Mouse (Mus musculus) embryonic facial prominence, embryonic 10.5 days (tissue): ENCODE measurements around the gene Rpl6. TPM values are rescaled to one million over a fixed set of nuclear protein-coding genes. Genes with fewer than 3 reads are reported as not detected.

ENCODE experiments used
- DNase-seq: peaks from one replicate; pipeline ENCODE4 v3.0.0-alpha.2; 2017; ENCODE audit warnings: low spot score
- H3K27ac ChIP-seq: fragments of 300-500 bp; sonication (generic); replicated peaks from 2 replicates; pipeline ENCODE4 v1.5.1; 2016; ENCODE audit warnings: mild to moderate bottlenecking
- H3K27me3 ChIP-seq: fragments of 300-500 bp; sonication (generic); replicated peaks from 2 replicates; pipeline ENCODE4 v1.6.1; 2016; ENCODE audit warnings: low read depth, mild to moderate bottlenecking; ENCODE audit not compliant: poor library complexity, severe bottlenecking
- H3K36me3 ChIP-seq: fragments of 300-500 bp; sonication (generic); replicated peaks from 2 replicates; pipeline ENCODE4 v1.6.1; 2016; ENCODE audit warnings: mild to moderate bottlenecking, moderate library complexity
- H3K4me1 ChIP-seq: fragments of 300-500 bp; sonication (generic); 2 replicates; pipeline ENCODE4 v1.6.1; 2016
- H3K4me3 ChIP-seq: fragments of 300-500 bp; sonication (generic); 2 replicates; pipeline ENCODE4 v1.5.1; 2016; ENCODE audit warnings: mild to moderate bottlenecking, moderate library complexity
- H3K9me3 ChIP-seq: fragments of 300-500 bp; sonication (generic); 2 replicates; pipeline ENCODE4 v1.6.1; 2016; ENCODE audit warnings: mild to moderate bottlenecking
- WGBS: fragments of 180-500 bp; shearing (Covaris S2); methylation state at CpG from one replicate; pipeline ENCODE4 v1.1.7; 2016; 5-methylcytosine and 5-hydroxymethylcytosine counted together
- polyA plus RNA-seq: library from polyadenylated mRNA; unstranded; fragments of >200 nt; fragmentation: Nextera tagmentation; extraction: Ambion mirVana; gene quantifications from 2 replicates; pipeline ENCODE4 v1.2.1, GENCODE M21; 2016

The Rpl6 gene
- polyA plus RNA-seq, 1 experiment from 2014 or later: 696 TPM

GRCm38 (mm10) chr5:121184375-121184774 is 19.9 kb upstream of the Rpl6 start:
- Histone ChIP-seq H3K4me3 (no peak overlapping the region), H3K27me3 (no peaks in the 10 kb centered on the region), H3K9me3 (no peaks in the 10 kb centered on the region), H3K36me3 (peaks cover 7% of the 10 kb centered on the region; the same call in 1 of the 2 replicates), H3K27ac (no peak overlapping the region), H3K4me1 (peaks cover 64% of the 10 kb centered on the region)
- WGBS: 82% methylated on average over 2 of the region's 2 CpGs
- DNase-seq: no peak

- peaks cover 64% of the 10 kb centered on the region for H3K4me1 ChIP-seq
- H3K9me3 ChIP-seq: no peaks in the 10 kb centered on the region
- H3K27ac ChIP-seq: no peak overlapping the region
- peaks cover 7% of the 10 kb centered on the region; the same call in 1 of the 2 replicates for H3K36me3 ChIP-seq
- WGBS: 67% methylated on average over 11 of the region's 11 CpGs
- no peaks in the 10 kb centered on the region for H3K27me3 ChIP-seq
- DNase-seq: no peak
- no peak overlapping the region for H3K4me3 ChIP-seq
Observed at GRCm38 (mm10) chr5:121184945-121185551, 19.2 kb upstream of the Rpl6 start.

GRCm38 (mm10) chr5:121187580-121188001 is 16.7 kb upstream of the Rpl6 start:
- H3K36me3 ChIP-seq: peaks cover 4% of the 10 kb centered on the region; the same call in 1 of the 2 replicates
- H3K4me1 ChIP-seq: peaks cover 65% of the 10 kb centered on the region
- no peak for DNase-seq
- H3K4me3 ChIP-seq: no peak overlapping the region
- H3K9me3 ChIP-seq: no peaks in the 10 kb centered on the region
- no peak overlapping the region for H3K27ac ChIP-seq
- no peaks in the 10 kb centered on the region for H3K27me3 ChIP-seq
- 93% methylated on average over 8 of the region's 8 CpGs for WGBS

DNA sequence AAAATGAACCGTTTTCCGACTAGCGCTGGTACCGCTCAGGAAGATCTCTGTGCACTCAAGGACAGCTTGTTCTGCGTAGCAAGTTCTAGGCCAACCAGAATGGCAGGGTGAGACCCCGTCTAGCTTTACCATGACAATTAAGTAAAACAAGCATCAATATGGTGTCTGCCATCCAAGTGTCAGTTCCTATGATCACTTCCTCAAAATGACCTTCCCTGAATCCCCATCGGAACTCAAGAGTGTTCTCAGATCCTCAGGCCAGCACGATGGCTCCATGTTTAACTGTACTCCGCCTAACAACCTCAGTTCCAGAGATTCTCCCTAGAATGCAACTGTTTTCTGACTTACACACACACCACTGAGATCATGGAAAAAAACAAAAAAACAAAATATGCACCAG is 16.0 kb upstream of the Rpl6 start:
- peaks cover 65% of the 10 kb centered on the region for H3K4me1 ChIP-seq
- peaks cover 4% of the 10 kb centered on the region; the same call in 1 of the 2 replicates for H3K36me3 ChIP-seq
- H3K27me3 ChIP-seq: no peaks in the 10 kb centered on the region
- no peak overlapping the region for H3K4me3 ChIP-seq
- no peaks in the 10 kb centered on the region for H3K9me3 ChIP-seq
- WGBS: 93% methylated on average over 9 of the region's 9 CpGs
- H3K27ac ChIP-seq: no peak overlapping the region
- DNase-seq: no peak

- H3K27ac ChIP-seq: no peak overlapping the region
- WGBS: 85% methylated on average over 9 of the region's 9 CpGs
- no peaks in the 10 kb centered on the region for H3K9me3 ChIP-seq
- peaks cover 4% of the 10 kb centered on the region; the same call in 1 of the 2 replicates for H3K36me3 ChIP-seq
- peaks cover 56% of the 10 kb centered on the region for H3K4me1 ChIP-seq
- no peak for DNase-seq
- H3K4me3 ChIP-seq: 0 out of 2 replicates have a peak overlapping the region, but pooled peaks have one; percentile 26
- no peaks in the 10 kb centered on the region for H3K27me3 ChIP-seq
Observed at GRCm38 (mm10) chr5:121189182-121189581, 15.1 kb upstream of the Rpl6 start.

DNA sequence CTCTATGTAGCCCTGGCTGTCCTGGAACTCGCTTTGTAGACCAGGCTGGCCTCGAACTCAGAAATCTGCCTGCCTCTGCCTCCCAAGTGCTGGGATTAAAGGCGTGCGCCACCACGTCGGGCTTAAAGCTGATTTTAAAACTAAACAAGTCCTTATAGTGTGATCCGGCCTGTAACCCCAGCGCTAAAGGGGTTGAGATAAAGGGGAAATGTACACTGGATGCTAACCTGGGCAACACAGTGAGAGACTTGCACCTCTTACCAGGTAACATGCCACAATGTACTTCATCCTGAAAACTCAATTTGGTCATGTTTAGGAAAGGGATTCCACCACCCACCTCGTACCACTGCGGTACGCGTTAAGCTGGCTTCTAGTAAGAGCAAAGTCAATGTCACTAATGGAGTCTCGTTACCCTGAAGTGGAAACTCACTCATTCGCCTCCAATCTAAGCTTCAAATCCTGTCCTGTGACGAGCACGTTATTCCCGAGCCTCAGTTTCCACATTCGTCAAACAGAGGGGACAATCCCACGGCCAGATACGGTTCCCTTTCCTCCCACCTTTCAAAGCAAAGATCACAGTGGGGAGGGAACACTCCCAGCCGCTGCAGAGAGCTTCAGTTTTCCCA is 14.0 kb upstream of the Rpl6 start:
- WGBS: 32% methylated on average over 21 of the region's 21 CpGs

GRCm38 (mm10) chr5:121190836-121191583 is 13.3 kb upstream of the Rpl6 start, which contains the start of gene Ptpn11:
Ptpn11 (minus strand) TSS chr5:121191397.
- peaks cover 4% of the 10 kb centered on the region; the same call in 1 of the 2 replicates for H3K36me3 ChIP-seq
- under 1% methylated on average over 98 of the region's 98 CpGs for WGBS
- DNase-seq: peak; percentile 92
- peaks cover 38% of the 10 kb centered on the region for H3K4me1 ChIP-seq
- no peaks in the 10 kb centered on the region for H3K27me3 ChIP-seq
- H3K4me3 ChIP-seq: peak within 1 kb of the TSS; percentile 97
- no peaks in the 10 kb centered on the region for H3K9me3 ChIP-seq
- H3K27ac ChIP-seq: peak within 1 kb of the TSS; percentile 96

More for the DNA sequence above, 14.0 kb upstream of the Rpl6 start:
- peak overlapping the region; percentile 96 for H3K27ac ChIP-seq
- H3K36me3 ChIP-seq: peaks cover 4% of the 10 kb centered on the region; the same call in 1 of the 2 replicates
- H3K4me3 ChIP-seq: peak overlapping the region; percentile 97
- H3K9me3 ChIP-seq: no peaks in the 10 kb centered on the region
- DNase-seq: no peak
- H3K4me1 ChIP-seq: peaks cover 45% of the 10 kb centered on the region
- H3K27me3 ChIP-seq: no peaks in the 10 kb centered on the region

DNA sequence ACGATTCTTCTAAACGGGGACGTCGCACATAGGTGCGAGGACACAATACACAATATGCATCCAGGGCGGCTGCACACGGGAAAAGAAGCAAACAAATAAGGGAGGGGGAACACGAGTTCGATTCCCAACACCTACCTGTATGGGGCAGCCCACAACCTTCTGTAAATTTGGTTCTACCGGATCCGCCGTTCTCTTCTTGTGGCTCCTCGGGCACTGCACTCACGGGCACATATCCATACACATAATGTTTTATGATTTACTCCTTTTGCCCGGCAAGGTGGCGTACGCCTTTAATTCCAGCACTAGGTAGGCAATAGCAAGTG is 12.7 kb upstream of the Rpl6 start:
- 9% methylated on average over 17 of the region's 17 CpGs for WGBS
- H3K27me3 ChIP-seq: no peaks in the 10 kb centered on the region
- peaks cover 4% of the 10 kb centered on the region; the same call in 1 of the 2 replicates for H3K36me3 ChIP-seq
- H3K27ac ChIP-seq: peak overlapping the region; percentile 96
- H3K4me1 ChIP-seq: peaks cover 33% of the 10 kb centered on the region
- no peak for DNase-seq
- H3K9me3 ChIP-seq: no peaks in the 10 kb centered on the region
- peak overlapping the region; percentile 97 for H3K4me3 ChIP-seq

- H3K27ac ChIP-seq: no peak overlapping the region
- H3K36me3 ChIP-seq: peaks cover 2% of the 10 kb centered on the region; the same call in 1 of the 2 replicates
- peaks cover 12% of the 10 kb centered on the region for H3K4me1 ChIP-seq
- H3K9me3 ChIP-seq: no peaks in the 10 kb centered on the region
- 48% methylated on average over 1 of the region's 1 CpGs for WGBS
- H3K4me3 ChIP-seq: no peak overlapping the region
- H3K27me3 ChIP-seq: peaks cover 8% of the 10 kb centered on the region; the same call in 1 of the 2 replicates
- no peak for DNase-seq
Observed at GRCm38 (mm10) chr5:121194173-121194572, 10.1 kb upstream of the Rpl6 start.

GRCm38 (mm10) chr5:121196764-121197163 is 7.5 kb upstream of the Rpl6 start:
- DNase-seq: no peak
- WGBS: 59% methylated on average over 5 of the region's 5 CpGs
- Histone ChIP-seq H3K9me3 (no peaks in the 10 kb centered on the region), H3K27ac (no peak overlapping the region), H3K4me3 (no peak overlapping the region), H3K36me3 (no peaks in the 10 kb centered on the region), H3K4me1 (0 out of 2 replicates have a peak, but pooled peaks cover under 1% of the 10 kb centered on the region), H3K27me3 (peaks cover 8% of the 10 kb centered on the region; the same call in 1 of the 2 replicates)

DNA sequence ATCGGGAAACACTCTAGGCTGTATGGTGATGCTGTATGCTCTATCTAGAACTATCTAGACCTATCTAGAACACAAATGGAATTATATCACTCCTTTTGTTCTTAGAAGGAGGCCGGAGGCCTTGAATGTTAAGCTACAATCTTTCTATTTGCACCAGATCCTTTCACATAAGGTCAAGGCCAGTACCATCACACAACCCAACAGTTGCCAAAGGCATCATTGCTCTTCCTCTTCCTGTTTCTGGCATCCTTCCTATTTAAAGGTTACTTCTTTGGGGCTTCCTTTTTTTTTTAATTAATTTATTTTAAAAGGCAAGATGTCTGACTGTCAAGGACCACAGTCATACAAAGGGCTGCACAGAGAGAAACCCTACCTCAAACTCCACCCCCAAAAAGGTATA is 6.9 kb upstream of the Rpl6 start:
- H3K4me3 ChIP-seq: no peak overlapping the region
- no peaks in the 10 kb centered on the region for H3K9me3 ChIP-seq
- DNase-seq: no peak
- H3K27me3 ChIP-seq: peaks cover 8% of the 10 kb centered on the region; the same call in 1 of the 2 replicates
- 91% methylated on average over 2 of the region's 2 CpGs for WGBS
- no peak overlapping the region for H3K27ac ChIP-seq
- no peaks in the 10 kb centered on the region for H3K36me3 ChIP-seq
- H3K4me1 ChIP-seq: no peaks in the 10 kb centered on the region

- peaks cover 8% of the 10 kb centered on the region; the same call in 1 of the 2 replicates for H3K27me3 ChIP-seq
- 86% methylated on average over 5 of the region's 5 CpGs for WGBS
- no peak for DNase-seq
Observed at GRCm38 (mm10) chr5:121198376-121198775, 5.9 kb upstream of the Rpl6 start.

More at GRCm38 (mm10) chr5:121198376-121198775, 5.9 kb upstream of the Rpl6 start:
- no peaks in the 10 kb centered on the region for H3K36me3 ChIP-seq
- H3K4me1 ChIP-seq: no peaks in the 10 kb centered on the region
- H3K27ac ChIP-seq: no peak overlapping the region
- no peak overlapping the region for H3K4me3 ChIP-seq
- no peaks in the 10 kb centered on the region for H3K9me3 ChIP-seq
